Mouse (Mus musculus) gastrocnemius, adult 8-10 months (tissue): Measurements from ENCODE around the gene Timp3. TPM values are rescaled to one million over a fixed set of nuclear protein-coding genes. Genes with fewer than 3 reads are reported as not detected.

Experiments used
- DNase-seq, 2 experiments: peaks; one replicate each; pipeline ENCODE4 v3.0.0; 2022; ENCODE audit warnings: low spot score in 2 of 2
- total RNA-seq, 4 experiments: library from RNA; stranded (reverse); gene quantifications; 2 replicates each; pipeline ENCODE4 v1.2.4; 2022

Timp3 gene
- 10 to 100 TPM; 47.0 to 80.7 (median 56.9) TPM for total RNA-seq

GRCm38 (mm10) chr10:86300293-86301116, at the start of gene Timp3:
TSS of gene Timp3 (plus strand) at chr10:86300372.
- DNase-seq = peak; percentile 62 to 74

GRCm38 (mm10) chr10:86256221-86256620, 44.0 kb upstream of the Timp3 start:
- no peak for DNase-seq

- DNase-seq = no peak
Measured at GRCm38 (mm10) chr10:86257045-86257444, 43.1 kb upstream of the Timp3 start.

- no peak for DNase-seq
Measured at GRCm38 (mm10) chr10:86258046-86258445, 42.1 kb upstream of the Timp3 start.

GRCm38 (mm10) chr10:86258992-86259391, 41.2 kb upstream of the Timp3 start:
- DNase-seq = no peak

GRCm38 (mm10) chr10:86261725-86262124, 38.4 kb upstream of the Timp3 start:
- DNase-seq = no peak

GRCm38 (mm10) chr10:86264618-86265017, 35.6 kb upstream of the Timp3 start:
- peak in 1 of 2 experiments; percentile 17 for DNase-seq

- DNase-seq = no peak
Measured at GRCm38 (mm10) chr10:86270254-86270653, 29.9 kb upstream of the Timp3 start.

- DNase-seq = no peak
Measured at GRCm38 (mm10) chr10:86272826-86273225, 27.3 kb upstream of the Timp3 start.

- peak in 1 of 2 experiments; percentile 27 for DNase-seq
Measured at GRCm38 (mm10) chr10:86273410-86274191, 26.6 kb upstream of the Timp3 start.

GRCm38 (mm10) chr10:86275585-86275984, 24.6 kb upstream of the Timp3 start:
- DNase-seq = no peak

GRCm38 (mm10) chr10:86277327-86277726, 22.8 kb upstream of the Timp3 start:
- DNase-seq = no peak

- DNase-seq = no peak
Measured at GRCm38 (mm10) chr10:86278481-86278880, 21.7 kb upstream of the Timp3 start.

- DNase-seq = no peak
Measured at GRCm38 (mm10) chr10:86279579-86280168, 20.5 kb upstream of the Timp3 start.

GRCm38 (mm10) chr10:86281238-86281637, 18.9 kb upstream of the Timp3 start:
- DNase-seq = no peak

- no peak for DNase-seq
Measured at GRCm38 (mm10) chr10:86286508-86286907, 13.7 kb upstream of the Timp3 start.

GRCm38 (mm10) chr10:86290109-86290771, 9.9 kb upstream of the Timp3 start:
- no peak for DNase-seq

- no peak for DNase-seq
Measured at GRCm38 (mm10) chr10:86293880-86294279, 6.3 kb upstream of the Timp3 start.

- DNase-seq = no peak
Measured at GRCm38 (mm10) chr10:86294599-86295365, 5.4 kb upstream of the Timp3 start.

- no peak for DNase-seq
Measured at GRCm38 (mm10) chr10:86295454-86296098, 4.6 kb upstream of the Timp3 start.
